Mouse (Mus musculus) cerebellum, adult 2 months (tissue): ENCODE results near the gene Ap4e1. TPM values are rescaled to one million over a fixed set of nuclear protein-coding genes. Genes with fewer than 3 reads are reported as not detected.

Source experiments
- DNase-seq, 2 experiments: peaks; one replicate each; pipeline ENCODE4 v3.0.0; 2021
- H3K27ac ChIP-seq: fragments of 200-500 bp; 2 replicates; pipeline ENCODE4 v1.5.1; 2012; ENCODE audit warnings: low read length, control low read depth, inconsistent platforms; ENCODE audit not compliant: insufficient read depth
- H3K27me3 ChIP-seq: fragments of 200-500 bp; 2 replicates; pipeline ENCODE4 v1.6.1; 2012; ENCODE audit warnings: inconsistent platforms, mild to moderate bottlenecking, low read length, moderate library complexity; ENCODE audit not compliant: control insufficient read depth, insufficient read depth
- H3K4me1 ChIP-seq: fragments of 200-500 bp; 2 replicates; pipeline ENCODE4 v1.6.1; 2011; ENCODE audit warnings: low read length; ENCODE audit not compliant: control insufficient read depth, insufficient read depth
- H3K4me3 ChIP-seq: fragments of 200-500 bp; replicated peaks from 2 replicates; pipeline ENCODE3; 2011; ENCODE audit warnings: mild to moderate bottlenecking, low read depth, low read length, control low read depth; ENCODE audit not compliant: insufficient read depth
- CTCF ChIP-seq: fragments of 200-500 bp; IDR thresholded peaks from 2 replicates; pipeline ENCODE4 v1.5.1; 2011; ENCODE audit warnings: low read depth, mild to moderate bottlenecking, control low read depth, low read length, moderate library complexity, borderline replicate concordance; ENCODE audit not compliant: insufficient read depth
- POLR2A ChIP-seq: fragments of 200-500 bp; IDR thresholded peaks from 2 replicates; pipeline ENCODE4 v1.6.1; 2011; ENCODE audit warnings: low read length, control low read depth, borderline replicate concordance; ENCODE audit not compliant: insufficient read depth
- WGBS: fragments of 180-500 bp; shearing (Covaris S2); methylation state at CpG from one replicate; pipeline ENCODE4 v1.1.7; 2018; 5-methylcytosine and 5-hydroxymethylcytosine counted together
- polyA plus RNA-seq: library from polyadenylated mRNA; depleted of rRNA; stranded (reverse); fragments of >200 nt; gene quantifications from 2 replicates; pipeline ENCODE4 v1.2.3, GENCODE M21; 2012

Ap4e1 gene
- polyA plus RNA-seq, 1 experiment, result 11.1 TPM

DNA sequence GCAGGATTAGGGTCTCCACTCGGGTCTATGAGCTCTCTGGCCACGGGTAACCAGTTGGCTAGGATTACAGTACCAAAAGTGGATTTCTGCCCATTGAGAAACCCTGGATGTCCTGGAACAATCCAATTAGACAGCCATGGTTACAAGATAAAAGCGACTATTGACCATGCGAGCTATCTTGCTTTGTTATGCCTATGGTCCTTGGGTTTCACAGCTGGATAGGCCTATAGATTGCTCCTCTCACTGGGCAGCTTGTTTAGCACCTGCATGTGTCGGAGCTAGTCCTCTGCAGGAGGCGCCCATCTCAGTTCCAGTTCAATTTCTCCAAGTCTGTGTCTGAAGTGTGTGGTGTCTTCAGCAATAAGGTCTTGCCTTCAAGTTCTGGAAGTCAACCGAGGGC lies 10.3 kb upstream of the Ap4e1 start:
- 47% methylated on average over 7 of the region's 7 CpGs for WGBS
- no peaks in the 10 kb centered on the region for H3K4me1 ChIP-seq

DNA sequence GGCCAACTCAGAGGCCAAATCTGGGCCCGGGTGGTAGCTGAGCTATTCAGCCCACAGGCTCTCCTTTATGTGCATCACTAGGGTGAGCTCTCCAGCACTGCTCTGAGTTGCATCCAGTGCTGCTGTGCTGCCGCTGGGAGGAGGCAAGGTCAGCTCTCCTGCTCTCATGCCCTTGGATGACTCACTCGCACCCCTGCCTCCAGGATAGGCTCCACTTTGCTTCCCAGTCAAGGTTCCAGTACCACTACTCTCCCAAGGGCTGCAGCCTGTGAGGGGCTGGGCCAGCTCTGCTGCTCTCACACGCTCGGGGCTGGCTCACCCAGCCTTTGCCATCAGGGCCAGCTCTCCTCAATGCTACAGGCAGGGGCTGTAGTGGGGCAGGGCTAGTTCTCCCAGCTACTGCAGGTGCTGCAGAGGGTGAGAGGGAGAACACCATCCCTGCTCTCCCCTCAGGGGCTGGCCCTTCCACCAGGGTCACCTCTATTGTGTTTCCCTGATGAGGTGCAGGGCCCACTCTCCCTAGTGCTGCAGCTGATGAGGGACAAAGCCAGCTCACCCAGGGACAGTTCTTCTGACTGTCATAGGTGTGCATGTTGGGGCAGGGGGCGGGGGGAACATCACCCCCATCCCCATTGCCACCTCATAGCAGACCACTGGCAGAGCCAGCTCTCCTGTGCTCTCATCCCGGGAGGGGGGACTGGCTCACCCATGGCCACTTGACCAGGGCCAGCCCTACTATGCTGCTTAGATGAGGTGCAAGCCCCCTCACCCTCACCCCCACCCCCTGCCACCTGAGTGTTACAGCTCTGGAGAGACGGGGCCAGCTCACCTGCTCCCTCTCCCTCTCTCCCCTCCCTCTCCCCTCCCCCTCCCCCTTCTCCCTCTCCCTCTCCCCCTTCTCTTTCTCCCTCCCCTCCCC lies 7.9 kb upstream of the Ap4e1 start:
- Histone ChIP-seq H3K27ac (no peak overlapping the region), H3K4me3 (no peak overlapping the region), H3K4me1 (no peaks in the 10 kb centered on the region), H3K27me3 (no peaks in the 10 kb centered on the region)
- 67% methylated on average over 8 of the region's 8 CpGs for WGBS
- TF ChIP-seq CTCF (no peak), POLR2A (no peak)
- DNase-seq, result no peak

More for the DNA sequence above, 10.3 kb upstream of the Ap4e1 start:
- TF ChIP-seq CTCF (no peak), POLR2A (no peak)
- DNase-seq, result no peak
- no peak overlapping the region for H3K27ac ChIP-seq
- H3K27me3 ChIP-seq, result no peaks in the 10 kb centered on the region
- H3K4me3 ChIP-seq, result no peak overlapping the region

DNA sequence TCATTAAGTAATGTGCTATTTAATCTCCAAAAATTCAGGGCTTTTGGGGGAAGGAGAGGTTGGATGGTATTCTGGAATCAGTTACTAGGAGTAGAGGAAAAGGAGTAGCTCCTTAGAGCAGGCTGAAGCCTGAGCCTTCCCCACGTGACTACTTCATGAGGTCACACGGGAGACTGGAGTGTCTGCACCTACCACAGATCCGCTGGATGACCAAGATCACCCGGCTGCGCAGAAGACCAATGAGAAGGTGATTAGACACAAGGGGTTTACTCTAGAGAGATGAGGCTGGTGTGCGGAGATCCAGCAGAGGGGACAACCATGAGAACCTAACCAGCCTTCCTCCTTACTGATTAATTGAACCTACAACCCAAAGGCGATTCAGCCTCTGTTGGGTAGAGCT lies 4.5 kb upstream of the Ap4e1 start:
- Histone ChIP-seq H3K27me3 (no peaks in the 10 kb centered on the region), H3K27ac (no peak overlapping the region), H3K4me1 (no peaks in the 10 kb centered on the region), H3K4me3 (no peak overlapping the region)
- TF ChIP-seq CTCF (no peak), POLR2A (no peak)
- WGBS, result 80% methylated on average over 7 of the region's 7 CpGs
- no peak for DNase-seq

DNA sequence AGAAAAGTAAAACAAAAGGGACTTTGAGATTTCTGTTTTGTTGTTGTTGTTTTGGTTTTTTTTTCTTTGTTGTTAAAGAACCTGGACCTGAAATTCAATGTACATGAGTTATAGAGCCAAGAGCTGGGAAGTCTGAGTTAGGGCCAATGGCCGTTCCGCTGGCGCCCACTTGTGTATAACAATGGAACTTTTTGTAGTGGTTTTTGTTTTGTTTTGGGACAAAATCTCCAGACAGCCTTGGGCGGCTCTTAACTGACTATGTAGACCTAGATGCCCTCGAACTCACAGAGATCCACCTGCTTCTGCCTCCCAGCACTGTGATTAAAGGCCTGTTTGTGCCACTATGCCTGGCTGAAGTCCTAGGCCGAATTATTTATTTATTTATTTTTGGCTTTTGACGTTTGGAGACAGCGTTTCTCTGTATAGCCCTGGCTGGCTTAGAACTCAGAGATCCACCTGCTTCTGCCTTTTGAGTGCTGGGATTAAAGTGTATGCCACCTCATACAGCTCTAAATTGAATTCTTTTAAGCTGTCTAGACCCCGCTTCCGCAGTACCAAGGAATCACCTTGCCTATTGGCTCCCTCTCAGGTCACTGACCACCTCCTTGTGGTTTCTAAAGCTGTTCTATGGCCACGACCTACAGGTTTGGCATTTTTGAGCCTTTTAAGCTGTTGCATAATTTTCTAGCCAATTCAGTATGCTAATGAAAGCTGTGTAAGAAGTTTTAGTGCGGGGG lies 1.7 kb upstream of the Ap4e1 start:
- Histone ChIP-seq H3K4me3 (peak overlapping the region; percentile 40), H3K27me3 (no peaks in the 10 kb centered on the region), H3K4me1 (peaks cover 6% of the 10 kb centered on the region), H3K27ac (no peak overlapping the region)
- 33% methylated on average over 12 of the region's 12 CpGs for WGBS
- peak; percentile 18 to 24 for DNase-seq
- TF ChIP-seq POLR2A (no peak), CTCF (peak; percentile 49; the same call in 1 of the 2 replicates)

DNA sequence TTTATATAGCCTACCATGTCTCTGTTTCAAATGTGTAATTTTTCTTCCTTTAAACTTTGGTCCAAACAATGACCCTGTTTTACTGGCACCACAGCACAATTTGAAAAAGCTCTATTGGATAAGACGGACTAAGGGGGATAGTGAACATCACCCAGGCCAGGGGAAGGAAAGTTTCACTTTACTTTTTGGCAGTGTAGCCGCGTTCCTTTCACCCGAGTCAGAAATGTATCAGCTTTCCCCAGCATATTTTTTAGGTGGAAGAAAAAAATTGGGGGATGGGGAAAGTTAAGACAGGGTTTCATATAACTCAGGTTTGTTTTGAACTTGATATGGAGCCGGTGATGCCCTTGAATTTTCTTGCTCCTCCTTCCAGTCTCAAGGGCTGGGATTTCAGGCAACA lies 1.0 kb upstream of the Ap4e1 start:
- WGBS, result 79% methylated on average over 5 of the region's 5 CpGs
- no peak overlapping the region for H3K4me3 ChIP-seq
- TF ChIP-seq CTCF (no peak), POLR2A (no peak)
- DNase-seq, result no peak
- no peak overlapping the region for H3K27ac ChIP-seq
- H3K27me3 ChIP-seq, result no peaks in the 10 kb centered on the region
- H3K4me1 ChIP-seq, result peaks cover 6% of the 10 kb centered on the region

DNA sequence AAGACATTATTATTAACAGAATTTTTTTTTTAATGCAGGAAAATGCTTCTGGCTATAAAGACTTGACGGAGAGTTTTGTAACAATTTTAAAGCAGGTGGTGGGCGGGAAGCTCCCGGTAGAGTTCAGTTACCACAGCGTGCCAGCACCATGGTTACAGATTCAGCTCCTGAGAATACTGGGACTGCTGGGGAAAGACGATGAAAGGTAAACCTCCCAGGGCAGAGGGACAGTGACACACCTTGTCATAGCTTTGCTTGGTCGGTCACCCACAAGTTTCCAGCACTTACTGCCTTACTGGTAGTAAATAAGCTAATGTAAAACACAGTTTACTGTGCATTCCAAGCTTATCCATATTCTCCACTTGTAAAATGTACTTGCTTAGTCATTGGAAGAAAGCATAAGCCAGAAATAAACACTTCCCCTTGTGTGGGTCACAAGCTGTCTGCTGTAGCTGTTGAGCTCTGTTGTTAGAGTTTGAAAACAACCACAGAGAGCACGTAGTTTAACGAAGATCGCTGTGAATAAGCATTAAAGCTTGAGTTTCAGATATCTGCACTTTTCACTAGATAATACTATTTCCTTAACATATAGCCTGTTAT lies 26.6 kb downstream of the Ap4e1 start:
- TF ChIP-seq CTCF, result no peak
- TF ChIP-seq POLR2A, result no peak
- 92% methylated on average over 9 of the region's 9 CpGs for WGBS
- Histone ChIP-seq H3K27ac (no peak overlapping the region), H3K4me3 (no peak overlapping the region), H3K27me3 (no peaks in the 10 kb centered on the region), H3K4me1 (no peaks in the 10 kb centered on the region)
- DNase-seq, result no peak

DNA sequence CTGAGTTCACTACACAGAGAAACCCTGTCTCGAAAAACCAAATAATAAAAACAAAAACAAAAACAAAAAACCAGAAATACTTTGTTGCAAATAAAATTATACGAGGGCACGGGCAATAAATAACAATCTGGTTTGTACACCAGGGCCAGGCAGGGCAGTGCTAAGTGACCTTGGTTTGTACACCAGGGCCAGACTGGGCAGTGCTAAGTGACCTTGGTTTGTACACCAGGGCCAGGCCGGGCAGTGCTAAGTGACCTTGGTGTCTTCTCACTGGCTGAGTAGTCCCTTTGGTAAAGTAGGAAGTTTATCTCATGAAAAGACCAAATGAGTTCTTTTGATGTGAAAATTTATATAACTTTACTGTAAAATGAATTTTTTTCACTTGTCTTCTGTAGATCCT lies 28.8 kb downstream of the Ap4e1 start:
- no peaks in the 10 kb centered on the region; the same call in 1 of the 2 replicates for H3K27me3 ChIP-seq
- no peak for TF ChIP-seq POLR2A
- no peak overlapping the region for H3K27ac ChIP-seq
- H3K4me3 ChIP-seq, result no peak overlapping the region
- DNase-seq, result no peak
- 98% methylated on average over 4 of the region's 4 CpGs for WGBS
- H3K4me1 ChIP-seq, result no peaks in the 10 kb centered on the region
